Mouse (Mus musculus) heart, postnatal 0 days (tissue): ENCODE measurements at regions not wholly inside any gene's neighbourhood (a gene's known extent, or its start where the extent isn't known, plus 50 kb on each side); places are given as distances from the start of the nearest gene placed in this dataset.

Experiments used
- CTCF ChIP-seq: IDR thresholded peaks from 2 replicates; pipeline ENCODE4 v1.5.1; 2016; ENCODE audit warnings: antibody characterized with exemption, control low read depth, low read depth
- EP300 ChIP-seq: IDR thresholded peaks from 2 replicates; pipeline ENCODE4 v1.6.1; 2016; ENCODE audit warnings: antibody characterized with exemption, low read depth

- TF ChIP-seq CTCF = no peak
- TF ChIP-seq EP300 = no peak
These were observed 302.2 kb downstream of the Zfp706 start for GRCm38 (mm10) chr15:36705391-36705790.
